Mouse (Mus musculus) limb, embryonic 13.5 days (tissue): ENCODE results near the gene Ambra1. TPM values are rescaled to one million over a fixed set of nuclear protein-coding genes. Genes with fewer than 3 reads are reported as not detected.

Experiments
- ATAC-seq: fragments of 200-750 bp; cut with Nextera tagmentation; 2 replicates; pipeline ENCODE4 v1.8.0; 2017; ENCODE audit warnings: low read depth, moderate number of reproducible peaks, moderate TSS enrichment; ENCODE audit not compliant: low FRiP score
- H3K27ac ChIP-seq: fragments of 300-500 bp; sonication (generic); 2 replicates; pipeline ENCODE4 v1.5.1; 2015; ENCODE audit warnings: inconsistent platforms, mild to moderate bottlenecking, moderate library complexity
- H3K27me3 ChIP-seq: fragments of 300-500 bp; sonication (generic); 2 replicates; pipeline ENCODE4 v1.6.1; 2015; ENCODE audit warnings: mild to moderate bottlenecking, inconsistent platforms
- H3K36me3 ChIP-seq: fragments of 300-500 bp; sonication (generic); 2 replicates; pipeline ENCODE4 v1.6.1; 2015; ENCODE audit warnings: inconsistent platforms, mild to moderate bottlenecking, moderate library complexity
- H3K4me1 ChIP-seq: fragments of 300-500 bp; sonication (generic); 2 replicates; pipeline ENCODE4 v1.6.1; 2015; ENCODE audit warnings: inconsistent platforms
- H3K4me2 ChIP-seq: fragments of 300-500 bp; sonication (generic); replicated peaks from 2 replicates; pipeline ENCODE4 v1.6.1; 2015; ENCODE audit warnings: inconsistent platforms, mild to moderate bottlenecking, moderate library complexity
- H3K4me3 ChIP-seq: fragments of 300-500 bp; sonication (generic); 2 replicates; pipeline ENCODE4 v1.5.1; 2015; ENCODE audit warnings: moderate library complexity, mild to moderate bottlenecking, inconsistent platforms
- H3K9ac ChIP-seq: fragments of 300-500 bp; sonication (generic); 2 replicates; pipeline ENCODE4 v1.6.1; 2015; ENCODE audit warnings: mild to moderate bottlenecking, inconsistent platforms
- H3K9me3 ChIP-seq: fragments of 300-500 bp; sonication (generic); 2 replicates; pipeline ENCODE4 v1.6.1; 2016; ENCODE audit warnings: inconsistent platforms
- WGBS: fragments of 180-500 bp; shearing (Covaris S2); methylation state at CpG from one replicate; pipeline ENCODE4 v1.1.7; 2015; 5-methylcytosine and 5-hydroxymethylcytosine counted together
- polyA plus RNA-seq: library from polyadenylated mRNA; unstranded; fragments of >200 nt; fragmentation: Nextera tagmentation; extraction: Ambion mirVana; gene quantifications from 2 replicates; pipeline ENCODE4 v1.2.1, GENCODE M21; 2015

The Ambra1 gene
- polyA plus RNA-seq, 1 experiment from 2014 or later = 20.9 TPM

- H3K4me3 ChIP-seq = no peak overlapping the region
- H3K4me2 ChIP-seq = peak overlapping the region; percentile 86
- peak overlapping the region; percentile 99; the same call in 1 of the 2 replicates for H3K27ac ChIP-seq
- 0 out of 2 replicates have a peak overlapping the region, but pooled peaks have one; percentile 43 for H3K9ac ChIP-seq
- H3K4me1 ChIP-seq = peaks cover 40% of the 10 kb centered on the region
- no peak for ATAC-seq
- H3K9me3 ChIP-seq = no peaks in the 10 kb centered on the region
- 15% methylated on average over 9 of the region's 9 CpGs for WGBS
- H3K27me3 ChIP-seq = no peaks in the 10 kb centered on the region
- H3K36me3 ChIP-seq = peaks cover 54% of the 10 kb centered on the region
These were observed 203.5 kb downstream of the Ambra1 start for GRCm38 (mm10) chr2:91933471-91933870.

GRCm38 (mm10) chr2:91934016-91934415 is 204.1 kb downstream of the Ambra1 start:
- peaks cover 54% of the 10 kb centered on the region for H3K36me3 ChIP-seq
- no peak overlapping the region for H3K4me3 ChIP-seq

GRCm38 (mm10) chr2:91934826-91935525 is 205.0 kb downstream of the Ambra1 start:
- Histone ChIP-seq H3K27ac (no peak overlapping the region), H3K4me1 (peaks cover 26% of the 10 kb centered on the region), H3K4me2 (no peak overlapping the region), H3K4me3 (no peak overlapping the region), H3K36me3 (peaks cover 54% of the 10 kb centered on the region), H3K9me3 (no peaks in the 10 kb centered on the region), H3K27me3 (no peaks in the 10 kb centered on the region), H3K9ac (no peak overlapping the region)
- no peak for ATAC-seq
- WGBS = 90% methylated on average over 9 of the region's 9 CpGs

More at GRCm38 (mm10) chr2:91934016-91934415, 204.1 kb downstream of the Ambra1 start:
- 0 out of 2 replicates have a peak overlapping the region, but pooled peaks have one; percentile 43 for H3K9ac ChIP-seq
- H3K27ac ChIP-seq = peak overlapping the region; percentile 99; the same call in 1 of the 2 replicates
- 51% methylated on average over 8 of the region's 8 CpGs for WGBS
- H3K4me2 ChIP-seq = 0 out of 2 replicates have a peak overlapping the region, but pooled peaks have one; percentile 86
- peaks cover 35% of the 10 kb centered on the region for H3K4me1 ChIP-seq
- no peaks in the 10 kb centered on the region for H3K27me3 ChIP-seq
- ATAC-seq = no peak
- H3K9me3 ChIP-seq = no peaks in the 10 kb centered on the region

DNA sequence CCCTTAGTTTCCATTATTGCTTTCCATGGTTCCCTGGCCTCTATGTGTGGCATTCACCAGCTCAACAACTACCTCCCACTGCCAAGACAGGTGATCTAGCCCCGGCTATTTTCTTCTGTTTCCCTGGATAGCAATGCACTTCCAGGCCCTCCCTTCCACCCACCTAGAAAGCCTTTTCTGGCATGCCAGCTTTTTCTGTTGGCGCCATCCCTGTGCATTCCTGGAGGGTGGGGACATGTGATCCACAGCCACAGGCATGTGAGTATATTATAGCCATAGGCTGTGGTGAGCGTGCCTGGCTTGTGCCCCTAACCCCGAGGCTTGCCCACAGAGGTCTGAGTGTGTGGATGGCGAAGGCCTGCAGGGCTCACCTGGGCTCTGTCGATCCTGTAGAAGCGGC is 206.2 kb downstream of the Ambra1 start:
- no peaks in the 10 kb centered on the region for H3K27me3 ChIP-seq
- ATAC-seq = no peak
- WGBS = 88% methylated on average over 7 of the region's 7 CpGs
- H3K9me3 ChIP-seq = no peaks in the 10 kb centered on the region
- H3K4me2 ChIP-seq = no peak overlapping the region
- H3K4me3 ChIP-seq = no peak overlapping the region
- H3K9ac ChIP-seq = no peak overlapping the region
- H3K36me3 ChIP-seq = peaks cover 63% of the 10 kb centered on the region
- peaks cover 25% of the 10 kb centered on the region for H3K4me1 ChIP-seq
- no peak overlapping the region for H3K27ac ChIP-seq

- no peak for ATAC-seq
- H3K36me3 ChIP-seq = peaks cover 70% of the 10 kb centered on the region
- WGBS = 82% methylated on average over 15 of the region's 15 CpGs
These were observed 209.5 kb downstream of the Ambra1 start for GRCm38 (mm10) chr2:91939303-91939935.

GRCm38 (mm10) chr2:91942356-91942755 is 212.4 kb downstream of the Ambra1 start:
- Histone ChIP-seq H3K4me3 (no peak overlapping the region), H3K9me3 (no peaks in the 10 kb centered on the region), H3K4me1 (peaks cover 23% of the 10 kb centered on the region), H3K9ac (no peak overlapping the region), H3K4me2 (no peak overlapping the region), H3K36me3 (peaks cover 44% of the 10 kb centered on the region), H3K27me3 (no peaks in the 10 kb centered on the region), H3K27ac (no peak overlapping the region)
- WGBS = 74% methylated on average over 6 of the region's 6 CpGs
- ATAC-seq = no peak

More at GRCm38 (mm10) chr2:91939303-91939935, 209.5 kb downstream of the Ambra1 start:
- Histone ChIP-seq H3K9ac (0 out of 2 replicates have a peak overlapping the region, but pooled peaks have one; percentile 8), H3K27me3 (no peaks in the 10 kb centered on the region), H3K4me3 (no peak overlapping the region), H3K27ac (no peak overlapping the region), H3K4me1 (peaks cover 6% of the 10 kb centered on the region), H3K9me3 (no peaks in the 10 kb centered on the region), H3K4me2 (no peak overlapping the region)

- Histone ChIP-seq H3K9me3 (no peaks in the 10 kb centered on the region), H3K4me1 (peaks cover 42% of the 10 kb centered on the region), H3K9ac (peak overlapping the region; percentile 26; the same call in 1 of the 2 replicates), H3K36me3 (peaks cover 24% of the 10 kb centered on the region), H3K27ac (no peak overlapping the region; the same call in 1 of the 2 replicates), H3K27me3 (no peaks in the 10 kb centered on the region), H3K4me3 (no peak overlapping the region), H3K4me2 (no peak overlapping the region)
- WGBS = 42% methylated on average over 13 of the region's 13 CpGs
- peak; percentile 67 for ATAC-seq
These were observed 214.4 kb downstream of the Ambra1 start for GRCm38 (mm10) chr2:91944170-91944950.

GRCm38 (mm10) chr2:91945483-91945882 is 215.5 kb downstream of the Ambra1 start, which contains the start of gene Gm9821:
TSS of gene Gm9821 (plus strand) at chr2:91945703.
- Histone ChIP-seq H3K4me3 (no peak within 1 kb of the TSS), H3K4me1 (peaks cover 53% of the 10 kb centered on the region)

DNA sequence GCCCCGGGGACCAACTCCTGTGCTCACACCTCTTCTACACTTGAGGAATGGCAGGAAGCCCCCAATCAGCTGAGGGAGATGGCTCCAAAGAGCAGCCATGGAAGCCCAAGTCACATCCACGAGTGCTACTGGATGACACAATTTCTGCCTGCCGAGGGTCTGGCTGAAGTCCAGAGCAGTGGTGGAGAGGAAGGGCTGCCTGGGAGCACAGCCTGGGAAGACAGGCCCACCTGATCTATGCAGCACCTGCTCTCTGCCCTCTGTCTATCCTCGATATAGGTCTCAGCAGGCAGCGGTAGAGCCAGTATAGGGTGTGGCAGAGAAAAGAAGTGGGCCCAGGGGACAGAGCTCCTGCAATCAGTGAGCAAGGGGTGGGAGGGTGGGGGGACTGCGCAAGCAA is 216.9 kb downstream of the Ambra1 start:
- H3K4me2 ChIP-seq = no peak overlapping the region
- WGBS = 65% methylated on average over 6 of the region's 6 CpGs
- no peak for ATAC-seq
- H3K27me3 ChIP-seq = no peaks in the 10 kb centered on the region
- no peak overlapping the region for H3K9ac ChIP-seq
- H3K4me1 ChIP-seq = peaks cover 58% of the 10 kb centered on the region
- no peak overlapping the region for H3K4me3 ChIP-seq
- H3K36me3 ChIP-seq = peaks cover 7% of the 10 kb centered on the region; the same call in 1 of the 2 replicates
- no peak overlapping the region for H3K27ac ChIP-seq
- no peaks in the 10 kb centered on the region for H3K9me3 ChIP-seq

More at GRCm38 (mm10) chr2:91945483-91945882, 215.5 kb downstream of the Ambra1 start, which contains the start of gene Gm9821:
- WGBS = 90% methylated on average over 18 of the region's 18 CpGs
- Histone ChIP-seq H3K9me3 (no peaks in the 10 kb centered on the region), H3K27me3 (no peaks in the 10 kb centered on the region), H3K4me2 (no peak within 1 kb of the TSS), H3K27ac (no peak within 1 kb of the TSS; the same call in 1 of the 2 replicates), H3K9ac (peak within 1 kb of the TSS; percentile 26; the same call in 1 of the 2 replicates), H3K36me3 (peaks cover 13% of the 10 kb centered on the region)
- ATAC-seq = no peak

- Histone ChIP-seq H3K27me3 (no peaks in the 10 kb centered on the region), H3K27ac (peak overlapping the region; percentile 52; the same call in 1 of the 2 replicates)
- WGBS = 59% methylated on average over 11 of the region's 11 CpGs
These were observed 217.6 kb downstream of the Ambra1 start for GRCm38 (mm10) chr2:91947397-91948150.

GRCm38 (mm10) chr2:91948151-91948509 is 218.2 kb downstream of the Ambra1 start:
- ATAC-seq = no peak
- Histone ChIP-seq H3K9ac (0 out of 2 replicates have a peak overlapping the region, but pooled peaks have one; percentile 39), H3K27ac (peak overlapping the region; percentile 52; the same call in 1 of the 2 replicates), H3K4me3 (no peak overlapping the region), H3K27me3 (no peaks in the 10 kb centered on the region), H3K9me3 (no peaks in the 10 kb centered on the region), H3K36me3 (peaks cover 3% of the 10 kb centered on the region; the same call in 1 of the 2 replicates), H3K4me2 (no peak overlapping the region), H3K4me1 (peaks cover 58% of the 10 kb centered on the region)
- 86% methylated on average over 6 of the region's 6 CpGs for WGBS

More at GRCm38 (mm10) chr2:91947397-91948150, 217.6 kb downstream of the Ambra1 start:
- Histone ChIP-seq H3K9ac (0 out of 2 replicates have a peak overlapping the region, but pooled peaks have one; percentile 39), H3K4me1 (peaks cover 58% of the 10 kb centered on the region), H3K4me3 (no peak overlapping the region), H3K9me3 (no peaks in the 10 kb centered on the region), H3K4me2 (no peak overlapping the region), H3K36me3 (peaks cover 3% of the 10 kb centered on the region; the same call in 1 of the 2 replicates)
- ATAC-seq = peak; percentile 30; the same call in 1 of the 2 replicates
